Mouse (Mus musculus) regulatory T cell (primary cell): ENCODE data around the gene Unc13a.

ENCODE experiments used
- in situ Hi-C: fragments of 300-600 bp; cut with MboI, MseI; formaldehyde crosslinking; loops from one replicate; pipeline ENCODE4 v1.15.1; 2025; ENCODE audit warnings: high pct_unique_total_duplicates

Unc13a gene

DNA sequence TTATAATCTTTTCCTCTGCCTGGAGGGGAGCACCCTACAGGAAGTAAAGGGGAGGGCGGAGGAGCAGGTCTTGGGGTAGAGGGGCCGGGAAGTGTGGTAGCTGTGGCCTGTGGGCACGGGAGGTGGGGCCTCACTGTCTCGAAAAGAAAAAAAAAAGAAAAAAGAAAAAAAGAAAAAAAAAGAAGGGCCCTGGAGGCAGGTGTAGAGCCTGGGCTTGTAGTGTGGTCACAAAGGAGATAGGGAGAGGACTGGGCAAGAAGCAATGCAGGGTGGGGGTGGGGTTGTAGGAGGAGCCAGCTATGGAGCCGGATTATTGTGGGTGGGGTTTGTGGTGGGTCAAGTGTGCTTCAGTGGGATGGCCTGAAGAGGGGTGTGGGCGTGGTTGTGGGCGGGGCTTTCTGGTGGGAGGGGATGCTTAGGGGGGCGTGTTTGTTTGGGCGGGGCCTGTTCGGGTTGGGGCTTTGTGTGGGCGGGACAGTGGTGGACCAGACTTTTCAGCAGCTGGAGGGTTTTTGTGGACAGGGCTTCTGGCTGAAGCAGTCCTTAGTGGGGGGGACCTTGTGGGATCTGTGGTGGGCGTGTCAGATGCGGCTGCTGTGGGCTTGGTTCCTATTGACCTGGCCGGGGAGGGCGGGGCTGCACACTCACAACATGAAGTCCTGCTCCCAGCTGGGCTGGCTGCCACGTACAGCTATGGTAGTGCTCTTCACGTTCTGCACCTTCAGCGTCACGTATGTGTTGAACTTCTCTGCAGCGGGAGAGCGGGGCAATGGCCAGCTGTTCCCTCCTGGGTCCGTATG is 6.0 kb downstream of the Unc13a start:
- in situ Hi-C loops: no loop called here

DNA sequence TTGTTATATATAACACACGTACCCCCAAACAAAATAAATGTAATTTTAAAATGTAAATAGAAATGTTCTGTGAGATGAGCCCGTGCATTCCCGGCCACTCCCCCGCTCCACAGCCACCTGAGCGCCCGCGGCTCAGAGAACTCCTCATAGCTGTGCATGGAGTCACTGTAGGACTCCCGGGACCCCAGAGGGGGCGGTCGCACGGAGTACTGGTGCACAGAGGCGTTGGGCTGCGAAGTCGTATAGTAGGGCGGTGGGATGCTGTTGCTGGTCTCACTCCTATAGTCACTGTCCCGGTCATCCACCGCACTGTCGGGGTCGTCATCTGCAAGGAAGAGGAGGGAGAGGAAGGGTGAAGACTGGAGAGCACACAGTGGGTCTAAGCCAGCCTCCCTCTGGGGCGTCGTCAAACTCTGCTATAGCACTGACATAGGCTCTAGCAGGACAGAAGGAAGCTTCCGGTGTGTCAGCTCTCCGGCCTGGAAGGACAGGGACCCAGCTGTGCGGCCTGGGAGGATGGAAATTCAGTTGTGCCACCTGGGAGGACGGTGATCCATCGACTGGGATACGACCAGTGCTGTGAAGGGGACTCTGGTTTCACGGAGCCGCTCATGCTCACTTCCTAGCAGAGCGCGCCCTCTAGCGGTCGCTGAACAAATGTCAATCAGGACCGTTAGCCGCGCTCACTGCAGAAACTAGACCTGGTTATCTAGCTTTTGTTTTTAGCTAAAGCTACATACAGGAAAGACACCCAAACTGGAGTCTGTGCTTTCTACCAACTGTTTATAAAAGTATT is 11.0 kb downstream of the Unc13a start:
- in situ Hi-C loops: no loop called here

DNA sequence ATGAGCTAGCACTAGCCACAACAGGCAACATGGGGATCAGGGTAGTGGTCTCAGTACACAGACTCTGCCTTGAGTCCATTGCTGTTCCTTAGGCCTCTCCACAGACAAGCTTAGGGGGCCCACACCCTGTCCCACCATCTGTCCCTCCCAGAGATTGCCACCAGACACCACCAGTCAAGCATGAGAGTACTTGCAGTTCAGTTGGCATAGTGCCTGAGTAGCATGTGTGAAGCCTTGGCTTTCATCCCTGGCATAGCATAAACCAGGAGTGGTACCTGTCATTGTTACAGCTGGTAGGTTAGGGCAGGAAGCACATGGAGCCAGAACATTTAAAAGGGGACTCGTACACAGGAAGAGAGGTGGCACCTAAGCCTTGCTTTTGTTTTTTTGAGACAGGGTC is 11.8 kb downstream of the Unc13a start:
- in situ Hi-C loops: loop anchor here (5.0 kb wide), 1 partner anchor 92 kb away; the partner anchor contains the start of genes Nxnl1 and Slc27a1

DNA sequence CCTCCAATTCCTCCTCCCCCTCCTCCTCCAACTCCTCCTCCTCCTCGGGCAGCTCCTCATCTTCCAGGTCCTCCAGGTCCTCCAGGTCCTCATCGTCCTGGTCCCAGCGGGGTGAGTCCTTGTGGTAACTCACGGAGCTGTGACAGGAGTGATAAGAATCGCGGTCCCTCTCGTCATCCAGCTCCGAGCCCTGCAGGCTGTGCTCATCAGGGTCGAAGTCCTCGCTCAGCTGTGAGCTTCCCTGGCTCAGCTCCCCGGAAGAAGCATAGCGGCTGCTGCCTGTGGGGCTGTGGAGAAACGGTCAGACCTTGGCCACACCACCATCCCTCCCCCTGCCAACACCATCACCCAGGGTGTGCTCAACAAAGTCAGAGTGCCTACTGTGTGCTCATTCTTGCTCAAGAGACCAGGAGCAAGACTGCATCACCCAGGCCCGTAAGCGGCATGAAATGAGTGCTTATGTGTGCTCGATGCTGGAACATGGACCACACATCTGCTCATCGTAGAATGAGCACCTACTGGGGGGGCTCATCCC is 13.0 kb downstream of the Unc13a start:
- in situ Hi-C loops: loop anchor here (5.0 kb wide), 1 partner anchor 91 kb away; the partner anchor contains the start of genes Nxnl1 and Slc27a1

DNA sequence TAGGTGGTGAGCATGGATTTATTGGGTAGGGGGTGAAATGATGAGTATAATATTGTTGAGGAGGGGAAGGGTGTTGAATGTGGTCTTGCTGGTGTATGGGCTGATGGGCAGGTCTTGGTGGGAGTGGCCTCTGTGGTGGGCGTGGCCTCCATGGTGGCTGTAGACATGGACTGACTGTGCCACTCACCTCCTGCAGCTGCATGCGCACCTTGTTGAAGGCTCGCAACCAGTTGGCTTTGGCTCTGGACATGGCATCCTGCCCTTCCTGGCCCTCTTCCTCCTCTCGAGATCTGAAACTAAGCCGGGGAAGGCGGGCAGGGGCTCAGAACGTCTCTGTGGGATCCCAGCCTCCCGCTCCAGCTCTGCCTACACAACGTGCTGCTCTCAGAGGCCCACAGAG is 13.7 kb downstream of the Unc13a start:
- in situ Hi-C loops: loop anchor here (5.0 kb wide), 1 partner anchor 91 kb away; the partner anchor contains the start of genes Nxnl1 and Slc27a1

DNA sequence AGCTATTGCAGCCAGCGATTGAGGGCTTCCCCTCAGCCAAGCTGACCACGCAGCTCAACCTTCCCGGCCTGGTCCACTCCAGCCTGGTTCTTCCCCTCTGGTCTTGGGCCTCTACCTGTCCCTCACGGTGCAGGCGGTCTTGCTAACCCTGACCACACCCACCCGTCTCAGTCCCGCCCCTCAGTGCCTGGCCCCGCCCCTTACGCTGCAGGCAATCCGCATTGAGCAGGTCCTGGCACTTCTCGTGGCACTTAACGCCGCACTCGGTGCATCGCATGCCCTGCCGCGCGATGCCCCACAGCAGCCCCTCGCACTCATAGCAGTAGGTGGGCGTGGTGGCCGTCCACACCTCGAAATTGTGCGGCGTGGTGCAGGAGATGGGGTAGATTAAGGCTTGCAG is 17.0 kb downstream of the Unc13a start:
- in situ Hi-C loops: no loop called here

DNA sequence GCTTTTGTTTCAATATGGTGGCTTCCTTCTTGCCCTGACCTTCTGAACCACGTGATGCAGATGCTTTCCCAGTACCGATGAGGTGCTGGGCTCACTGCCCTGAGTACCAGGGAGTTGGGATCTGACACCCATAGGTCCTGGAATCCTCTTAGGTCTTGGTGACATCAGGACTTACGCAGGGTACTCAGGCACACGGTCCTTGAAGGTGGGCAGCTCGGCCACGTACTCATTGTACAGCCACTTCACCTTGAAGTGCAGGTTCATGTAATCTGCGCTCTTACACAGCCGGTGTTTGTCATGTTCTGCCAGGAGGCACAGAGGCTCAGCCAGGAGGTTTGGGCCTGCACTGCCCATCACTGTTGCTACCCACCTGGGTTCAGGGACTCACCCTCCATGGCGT is 26.0 kb downstream of the Unc13a start:
- in situ Hi-C loops: no loop called here

DNA sequence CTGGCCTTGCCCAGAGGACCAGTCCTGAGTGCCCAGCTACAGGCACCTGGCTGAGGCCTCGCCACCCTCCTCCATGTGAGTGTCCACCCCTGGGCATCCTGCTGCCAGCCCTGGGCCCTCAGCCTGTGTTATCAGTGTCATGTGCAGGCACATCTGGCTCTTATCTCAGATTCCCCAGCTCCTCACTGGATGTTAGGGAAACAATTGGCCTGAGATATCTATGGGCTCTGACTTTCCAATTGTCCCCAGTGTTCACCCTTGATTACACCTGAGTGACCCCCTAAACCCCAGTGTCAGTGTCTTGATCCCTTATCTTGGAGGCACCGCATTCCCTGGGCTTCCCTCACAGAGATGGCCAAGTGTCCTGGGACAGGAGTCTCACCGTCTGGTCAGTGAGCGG is 32.2 kb downstream of the Unc13a start:
- in situ Hi-C loops: no loop called here

DNA sequence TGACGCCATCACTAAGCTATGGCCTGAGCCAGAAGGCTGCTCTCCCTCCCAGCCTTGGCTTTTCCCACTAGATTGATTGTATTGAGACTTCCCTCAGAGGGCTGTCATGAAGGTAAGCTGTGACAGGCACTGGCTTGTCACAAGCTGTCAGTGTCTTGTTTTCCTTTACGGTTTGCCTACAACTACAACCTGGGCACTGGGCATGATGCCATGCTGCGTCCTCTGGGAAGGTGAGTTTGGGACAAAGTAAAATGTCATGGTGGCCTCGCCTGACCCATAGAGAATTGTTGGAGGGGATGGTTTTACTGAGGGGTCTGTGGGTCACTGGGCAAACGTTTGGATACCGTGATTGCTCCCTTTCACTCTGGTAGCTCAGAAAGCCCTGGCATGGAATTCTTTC is 33.2 kb downstream of the Unc13a start:
- in situ Hi-C loops: no loop called here

DNA sequence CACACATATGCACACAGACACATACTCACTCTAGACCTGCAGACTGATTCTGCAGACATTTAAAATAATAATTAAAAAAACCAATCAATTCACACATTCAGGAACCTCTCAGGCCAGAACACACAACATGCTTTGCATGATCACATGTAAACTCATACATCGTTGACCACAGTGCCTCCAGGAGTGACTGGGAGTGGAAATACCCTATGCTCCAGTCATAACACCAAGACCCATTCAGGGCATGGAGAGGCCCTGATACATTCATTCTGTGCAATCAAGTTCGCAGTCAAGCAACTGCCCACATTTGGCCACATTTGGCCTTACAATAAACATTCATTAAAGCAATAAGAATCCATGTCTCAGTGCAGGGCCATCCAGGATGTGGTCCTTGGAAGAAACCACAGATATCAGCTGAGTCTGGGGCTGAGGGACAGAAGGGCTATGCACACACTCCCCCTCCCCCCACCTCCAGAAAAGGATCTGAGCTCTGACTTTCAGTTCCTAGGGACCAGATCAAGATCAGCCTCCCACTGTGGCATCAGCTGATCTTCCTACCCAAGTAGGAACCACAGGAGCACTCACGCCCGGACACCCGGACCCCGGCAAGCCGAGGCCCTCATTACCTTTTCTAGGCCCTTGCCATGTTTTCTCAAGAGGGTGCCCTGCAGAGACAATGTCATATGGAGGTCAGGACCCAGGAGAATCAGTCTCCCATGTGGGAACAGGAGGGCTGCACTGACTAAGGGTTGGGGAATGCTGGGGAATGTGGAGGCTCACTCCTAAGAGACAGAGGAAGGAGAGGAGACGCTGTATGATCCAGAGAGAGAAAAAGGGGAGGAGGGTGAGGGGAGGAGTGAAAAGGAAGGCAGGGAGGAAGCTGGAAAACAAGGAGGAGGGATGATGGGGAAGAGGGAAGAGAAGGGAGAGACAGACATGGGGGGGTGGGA is 34.1 kb downstream of the Unc13a start:
- in situ Hi-C loops: no loop called here

DNA sequence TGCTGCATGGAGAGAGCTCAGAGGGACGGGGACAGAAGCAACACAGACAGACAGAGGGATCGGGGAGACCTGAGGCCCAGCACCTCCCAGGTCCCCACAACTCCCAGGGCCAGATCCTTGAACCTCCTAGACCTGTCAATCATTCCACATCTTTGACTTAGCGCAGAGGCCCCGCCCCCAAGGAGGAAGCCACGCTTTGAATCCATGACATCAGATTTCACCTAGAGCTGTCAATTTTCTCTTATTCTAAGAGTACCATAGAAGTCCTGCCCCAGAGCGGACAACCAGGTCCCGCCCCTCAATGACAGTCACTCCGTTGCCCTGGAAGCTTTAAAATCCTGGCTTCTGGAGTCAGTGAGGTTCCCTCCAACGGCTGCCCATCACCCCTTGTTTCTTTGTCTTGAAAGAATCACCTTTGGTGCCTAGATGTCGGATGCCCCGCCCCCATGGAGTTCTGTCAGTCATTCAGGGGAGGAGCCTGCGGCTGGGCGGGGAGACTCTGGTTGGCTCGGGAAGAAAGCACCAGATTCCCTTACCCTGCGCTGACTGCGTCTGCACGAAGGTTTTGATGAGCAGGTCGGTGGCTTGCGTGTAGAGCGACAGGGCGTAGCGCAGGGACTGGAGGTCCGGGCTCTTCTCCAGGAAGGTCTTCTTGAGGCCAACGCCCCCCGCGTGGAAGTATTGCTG is 37.4 kb downstream of the Unc13a start:
- in situ Hi-C loops: loop anchor here (5.0 kb wide), 1 partner anchor 72 kb away; no protein-coding TSS in a partner anchor

DNA sequence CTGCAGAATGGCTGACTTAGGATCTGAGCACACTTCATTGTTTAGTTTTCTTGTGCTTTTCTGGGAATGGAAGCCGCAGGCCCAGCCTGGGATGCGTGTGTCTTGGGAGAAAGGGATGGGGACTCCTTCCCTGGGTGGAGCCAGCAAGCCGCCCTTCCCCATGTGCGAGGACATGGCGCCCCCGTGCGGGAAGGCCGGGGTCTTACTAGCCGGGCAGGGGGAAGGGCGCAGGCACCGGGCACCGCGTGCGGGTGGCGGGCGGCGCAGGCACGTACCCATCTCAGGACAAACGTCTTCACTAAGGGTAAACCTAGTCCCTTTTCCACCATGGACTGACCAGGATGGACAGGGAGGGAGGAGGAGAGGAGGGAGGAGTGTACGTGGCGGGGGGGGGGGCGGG is 38.4 kb downstream of the Unc13a start:
- in situ Hi-C loops: loop anchor here (5.0 kb wide), 1 partner anchor 71 kb away; no protein-coding TSS in a partner anchor

DNA sequence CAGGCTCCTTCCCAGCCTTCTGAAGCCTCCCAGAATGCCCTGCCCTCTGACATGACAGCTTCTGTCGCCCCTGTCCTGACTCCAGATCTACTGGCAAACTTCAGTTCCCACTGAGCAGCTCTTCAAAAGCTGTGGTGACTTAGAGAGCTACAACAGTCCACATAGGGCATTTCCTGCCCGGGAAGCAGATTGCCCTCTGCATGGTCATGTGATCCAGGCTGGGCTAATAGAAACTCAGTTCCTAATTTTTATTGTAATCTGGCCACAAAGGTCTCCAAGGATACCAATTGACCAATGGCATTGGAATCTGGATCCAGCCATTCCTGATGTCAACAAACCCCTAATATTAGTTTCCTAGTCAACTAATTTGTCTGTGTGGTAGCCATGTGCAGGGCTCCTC is 39.7 kb downstream of the Unc13a start:
- in situ Hi-C loops: loop anchor here (5.0 kb wide), 1 partner anchor 70 kb away; no protein-coding TSS in a partner anchor

DNA sequence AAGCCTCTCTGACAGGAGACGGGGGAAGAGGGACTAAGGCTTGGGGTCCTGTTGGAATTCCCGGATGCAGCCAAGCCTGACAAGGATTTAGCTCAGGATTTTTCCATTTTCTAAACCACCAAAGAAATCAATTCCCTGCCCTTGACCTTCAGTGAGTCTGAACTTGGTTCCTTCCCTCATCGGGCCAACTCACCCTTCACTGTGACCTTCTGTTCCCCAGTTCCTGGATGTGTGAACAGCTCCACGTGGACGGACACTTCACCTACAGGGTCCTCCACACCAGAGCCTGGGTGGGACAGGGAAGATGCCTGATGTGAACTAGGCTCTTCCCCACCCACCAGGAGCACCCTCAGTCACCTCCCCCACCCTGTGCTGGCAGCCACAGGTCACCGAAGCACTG is 40.8 kb downstream of the Unc13a start:
- in situ Hi-C loops: loop anchor here (5.0 kb wide), 1 partner anchor 68 kb away; no protein-coding TSS in a partner anchor

DNA sequence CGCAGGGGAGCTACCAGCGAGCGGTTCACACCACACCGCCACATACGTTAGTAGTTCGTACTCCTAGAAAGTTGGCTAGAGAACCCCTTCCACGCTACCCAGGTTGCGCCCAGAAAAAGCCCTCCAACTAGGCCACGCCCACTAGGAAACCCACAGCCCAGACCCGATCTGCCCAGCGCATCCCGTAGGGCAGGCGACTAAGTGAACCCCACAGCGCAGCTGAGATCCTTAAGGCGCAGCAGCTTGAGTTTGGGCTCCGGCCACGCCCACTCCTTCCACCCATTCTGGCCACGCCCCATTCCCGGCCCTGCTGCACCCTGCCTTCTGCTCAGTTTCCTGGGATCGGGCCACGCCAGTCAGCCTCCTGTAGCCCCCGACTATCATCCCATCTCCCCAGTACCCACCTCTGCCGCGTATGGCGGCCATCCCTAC is 41.8 kb downstream of the Unc13a start:
- in situ Hi-C loops: loop anchor here (5.0 kb wide), 1 partner anchor 67 kb away; no protein-coding TSS in a partner anchor

DNA sequence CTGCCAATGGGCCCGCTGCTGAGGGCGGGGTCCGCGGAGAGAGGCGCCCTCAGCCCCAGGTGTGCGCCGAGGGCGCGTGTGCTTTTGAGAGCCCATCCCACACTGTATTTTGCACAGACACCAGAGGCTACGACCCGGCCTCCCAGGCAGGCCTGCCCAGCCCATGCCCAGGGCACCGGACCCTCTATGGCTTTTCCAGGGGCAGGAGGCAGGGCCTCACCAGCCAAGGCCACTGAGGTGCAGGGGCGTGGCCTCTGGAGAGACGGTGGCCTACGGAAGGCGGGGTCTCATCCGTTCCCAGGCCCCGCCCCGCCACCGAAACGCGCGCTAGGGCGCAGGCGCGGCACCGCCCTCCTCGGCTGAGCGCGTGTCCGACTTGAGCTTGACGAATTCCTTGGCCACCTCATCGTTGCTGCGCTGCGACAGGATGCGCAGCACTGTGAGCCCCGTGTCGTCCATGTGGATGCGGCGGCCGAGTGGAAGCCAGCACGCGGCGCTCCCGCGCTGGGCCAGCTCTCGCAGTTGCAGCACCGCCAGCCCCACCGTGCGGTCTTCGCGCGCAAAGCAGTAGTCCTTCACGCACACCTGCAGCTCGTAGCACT is 42.4 kb downstream of the Unc13a start:
- in situ Hi-C loops: no loop called here

DNA sequence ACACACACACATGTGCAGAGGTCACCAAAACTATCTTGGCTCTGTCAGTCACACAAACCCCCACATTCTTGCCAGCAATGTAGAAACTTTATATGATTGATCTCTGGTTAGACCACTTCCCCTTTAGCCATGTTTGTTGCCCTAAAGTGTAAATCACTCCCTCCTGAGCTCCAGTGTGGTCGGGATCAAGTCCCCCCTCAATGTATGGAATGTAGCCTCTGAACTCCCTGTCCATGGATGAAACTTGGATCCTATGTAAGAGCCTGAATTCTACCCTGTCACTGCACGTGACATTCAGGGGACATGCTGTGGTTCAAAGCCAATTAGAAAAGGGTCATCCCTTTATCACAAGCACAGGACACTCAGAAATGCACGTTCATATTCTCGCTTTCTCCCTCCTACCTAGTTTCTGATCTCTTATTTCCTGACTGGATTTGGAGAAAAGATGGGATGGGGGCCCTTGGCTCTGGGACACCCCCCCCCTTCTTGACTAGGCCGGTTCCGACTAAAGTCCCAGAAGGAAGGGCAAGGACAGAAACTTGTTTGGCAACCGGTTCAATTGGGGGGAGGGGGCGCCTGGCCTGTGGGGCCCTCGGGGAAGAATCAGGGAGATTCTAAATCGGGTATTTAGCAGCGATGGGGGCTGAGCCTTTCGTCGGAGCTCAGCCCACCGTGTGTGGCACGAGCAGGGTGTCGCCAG is 43.0 kb downstream of the Unc13a start:
- in situ Hi-C loops: no loop called here

DNA sequence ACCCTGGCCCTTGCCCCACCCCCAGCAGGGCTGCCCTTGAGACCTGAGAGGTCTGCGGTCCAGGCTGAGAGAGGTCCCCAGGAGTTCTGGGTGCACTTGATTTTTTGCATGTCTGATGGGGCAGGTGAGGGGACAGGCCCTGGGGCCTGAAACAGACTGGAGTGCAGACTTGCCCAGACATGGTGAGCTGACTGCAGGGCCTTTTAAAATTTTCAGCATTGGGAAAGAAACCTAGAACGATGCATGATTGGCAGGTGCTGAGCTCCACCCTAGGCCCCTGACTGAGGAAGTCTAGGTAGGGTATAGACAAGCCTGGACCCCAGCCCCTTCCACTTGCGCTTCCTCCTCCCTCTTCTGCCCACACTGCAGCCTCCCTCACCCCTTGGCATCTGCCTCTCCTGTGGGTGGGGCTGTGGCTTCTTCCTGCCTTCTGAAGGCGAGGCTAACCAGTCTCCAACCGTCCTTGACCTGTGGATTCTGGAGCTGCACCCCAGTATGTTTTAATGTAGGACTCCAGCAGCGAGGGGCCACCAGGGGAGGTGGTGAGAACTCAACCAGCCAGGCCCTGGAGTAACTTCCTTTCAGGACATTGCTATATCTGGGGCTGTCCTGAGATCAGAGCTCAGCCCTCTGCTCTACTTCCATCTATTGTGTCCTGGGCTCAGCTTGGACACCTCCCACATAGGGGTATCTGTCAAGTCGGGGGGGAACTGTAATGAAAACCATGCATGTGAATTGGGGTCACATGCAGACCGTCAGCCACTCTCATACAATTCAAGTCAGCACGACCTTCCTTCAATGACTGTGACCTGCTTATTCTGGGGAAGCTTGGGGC is 44.1 kb downstream of the Unc13a start:
- in situ Hi-C loops: no loop called here
